Mouse (Mus musculus) layer of hippocampus, adult 9-11 months (tissue): ENCODE results near the gene Necab3.
A peak's percentile ranks its signal among the peaks of the same experiment; 100 is the strongest.

Source experiments
- DNase-seq: peaks from one replicate; pipeline ENCODE4 v3.0.0; 2022

Gene Necab3

GRCm38 (mm10) chr2:154558264-154559039, at the start of gene Necab3:
Gene Necab3 (minus strand): TSS chr2:154558890.
- no peak for DNase-seq

GRCm38 (mm10) chr2:154606965-154607364, 48.3 kb upstream of the Necab3 start:
- DNase-seq = no peak

- DNase-seq = no peak
Measured at GRCm38 (mm10) chr2:154604156-154604555, 45.5 kb upstream of the Necab3 start.

DNA sequence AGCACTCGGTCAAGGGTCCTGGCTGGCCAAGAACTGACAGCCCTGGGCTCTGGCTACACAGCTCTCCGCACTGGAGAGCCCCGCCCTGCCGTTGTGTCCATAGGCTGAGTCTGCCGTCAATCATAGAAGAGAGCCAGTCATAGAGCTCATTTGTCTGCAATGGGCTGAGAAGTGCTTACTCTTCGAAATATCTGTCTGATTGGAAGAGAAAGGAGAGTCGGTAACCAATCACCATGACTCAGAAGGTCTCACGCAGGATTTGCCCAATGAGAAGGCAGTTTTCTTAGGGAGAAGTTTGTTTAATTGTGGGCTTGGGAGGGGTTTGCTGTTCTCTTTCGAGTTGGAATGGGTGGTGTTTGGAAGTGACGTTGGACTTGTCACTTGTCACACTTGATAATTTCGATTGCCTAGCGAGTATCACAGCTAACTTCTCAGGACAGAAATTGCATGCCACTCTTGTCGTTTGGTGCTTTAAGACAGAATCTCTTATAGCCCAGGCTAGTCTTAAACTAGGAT, 45.0 kb upstream of the Necab3 start, which contains the start of gene Pxmp4:
Pxmp4 (minus strand) TSS at position 71 of the 516 bp plus-strand sequence.
- peak; percentile 99 for DNase-seq

DNA sequence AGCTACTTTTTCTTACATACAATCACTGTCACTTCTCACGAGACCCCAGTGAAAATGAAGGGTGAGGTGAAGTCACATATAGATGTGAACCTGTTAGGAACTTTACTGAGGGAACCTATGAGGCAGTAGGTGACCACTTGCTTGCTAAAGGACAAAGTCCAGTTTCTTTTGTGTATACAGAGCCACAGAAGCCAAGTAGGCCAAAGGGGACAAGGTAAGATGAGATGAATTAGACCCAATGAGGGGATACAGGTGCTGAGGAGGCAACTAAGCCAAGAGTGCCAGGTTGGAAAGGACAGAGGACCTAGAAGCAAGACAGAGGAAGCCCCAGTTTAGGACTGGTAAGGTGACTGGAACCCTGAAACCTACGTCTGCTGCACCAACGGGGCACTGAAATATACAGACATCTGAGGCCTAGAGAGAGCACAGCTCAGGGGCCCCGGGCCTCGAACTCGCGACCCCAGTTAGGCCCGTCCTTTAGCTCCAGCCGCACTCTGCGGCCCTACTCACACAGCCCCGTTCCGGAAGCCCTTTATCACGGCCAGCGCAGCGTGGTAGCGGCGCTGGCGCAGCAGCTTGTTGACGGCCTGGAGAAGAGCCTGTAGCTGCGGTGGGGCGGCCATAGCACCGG, 44.4 kb upstream of the Necab3 start:
- no peak for DNase-seq

DNA sequence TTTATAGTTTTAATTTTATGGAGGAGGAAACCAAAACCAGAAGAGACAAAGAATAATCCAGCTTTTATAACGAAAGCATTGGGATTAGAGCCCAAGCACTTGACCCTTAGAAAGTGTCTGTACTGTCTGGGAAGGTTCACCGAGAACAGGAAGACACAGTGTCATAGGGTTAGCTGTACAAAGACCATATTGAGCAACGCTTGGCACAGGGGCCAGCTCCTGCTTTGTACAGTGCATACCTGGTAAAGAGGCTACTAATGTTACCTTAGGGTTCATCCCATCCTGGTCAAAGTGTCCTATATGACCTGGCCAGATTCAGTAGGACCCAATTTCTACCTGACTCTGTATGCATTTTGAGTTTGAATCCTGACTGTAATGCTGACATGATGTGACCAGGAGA, 42.6 kb upstream of the Necab3 start:
- DNase-seq = no peak

DNA sequence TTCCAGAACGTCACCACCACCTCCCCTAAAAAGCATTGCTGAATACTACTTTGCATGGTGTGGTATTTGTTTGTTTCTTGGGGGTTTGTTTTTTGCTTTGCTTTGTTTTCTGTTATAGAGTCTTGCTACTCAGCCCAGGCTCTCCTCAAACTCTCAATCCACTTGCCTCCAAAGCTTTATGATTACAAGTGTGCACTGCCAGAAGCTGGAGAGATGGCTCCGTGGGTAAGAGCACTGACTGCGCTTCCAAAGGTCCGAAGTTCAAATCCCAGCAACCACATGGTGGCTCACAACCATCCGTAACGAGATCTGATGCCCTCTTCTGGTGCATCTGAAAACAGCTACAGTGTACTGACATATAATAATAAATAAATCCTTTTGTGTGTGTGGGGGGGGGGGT, 41.9 kb upstream of the Necab3 start:
- DNase-seq = no peak

DNA sequence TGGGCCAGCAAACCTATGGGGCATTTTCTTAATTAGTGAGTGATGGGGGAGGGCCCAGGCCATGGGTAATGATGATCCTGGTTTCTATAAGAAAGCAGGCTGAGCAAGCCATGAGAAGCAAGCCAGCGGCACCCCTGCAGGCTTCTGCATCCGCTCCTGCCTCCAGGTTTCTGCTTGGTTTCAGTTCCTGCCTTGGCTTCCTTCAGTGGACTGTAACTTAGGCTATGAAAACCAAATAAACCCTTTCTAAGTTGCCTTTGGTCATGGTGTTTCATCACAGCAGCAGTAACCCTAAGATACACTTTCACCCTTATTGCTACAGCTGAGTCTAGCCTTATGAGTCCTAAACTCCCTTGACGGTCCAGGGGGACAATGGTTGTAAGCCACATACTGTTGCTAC, 38.7 kb upstream of the Necab3 start:
- DNase-seq = no peak

- DNase-seq = peak; percentile 46
Measured at GRCm38 (mm10) chr2:154595775-154596174, 37.1 kb upstream of the Necab3 start.

GRCm38 (mm10) chr2:154593025-154593424, 34.3 kb upstream of the Necab3 start:
- no peak for DNase-seq

DNA sequence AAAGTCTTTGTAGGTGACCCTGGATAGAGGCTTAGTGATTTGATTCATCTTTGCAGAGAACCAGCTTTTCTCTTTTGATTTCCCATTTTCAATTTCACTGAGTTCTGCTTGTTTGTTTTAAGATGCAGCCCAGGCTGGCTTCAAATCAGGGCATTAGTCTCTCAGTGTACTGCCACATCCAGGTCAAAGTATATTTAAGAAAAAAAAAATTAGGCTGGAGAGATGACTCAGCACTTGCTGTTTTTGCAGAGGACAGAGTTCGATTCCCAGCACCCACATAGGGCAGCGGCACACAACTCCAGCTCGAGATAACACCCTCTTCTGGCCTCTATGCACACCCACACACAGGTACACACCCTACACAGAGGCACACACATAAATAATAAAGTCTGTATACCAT, 32.5 kb upstream of the Necab3 start:
- no peak for DNase-seq

GRCm38 (mm10) chr2:154589051-154589450, 30.4 kb upstream of the Necab3 start:
- no peak for DNase-seq

DNA sequence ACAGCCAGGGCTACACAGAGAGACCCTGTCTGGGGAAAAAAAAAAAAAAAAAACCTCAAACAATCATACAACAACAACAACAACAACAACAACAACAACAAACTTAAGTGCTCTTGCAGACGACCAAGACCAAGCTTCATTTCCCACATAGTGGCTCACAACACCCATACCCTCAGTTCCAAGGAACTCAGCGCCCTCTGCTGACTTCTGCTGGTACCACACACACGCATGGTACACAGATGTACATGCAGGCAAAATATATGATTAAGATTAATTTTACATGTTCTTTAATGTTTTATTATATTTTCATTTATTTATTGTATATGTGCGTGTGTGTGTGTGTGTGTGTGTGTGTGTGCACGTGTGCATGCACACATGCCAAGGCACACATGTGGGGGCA, 27.7 kb upstream of the Necab3 start:
- DNase-seq = no peak

DNA sequence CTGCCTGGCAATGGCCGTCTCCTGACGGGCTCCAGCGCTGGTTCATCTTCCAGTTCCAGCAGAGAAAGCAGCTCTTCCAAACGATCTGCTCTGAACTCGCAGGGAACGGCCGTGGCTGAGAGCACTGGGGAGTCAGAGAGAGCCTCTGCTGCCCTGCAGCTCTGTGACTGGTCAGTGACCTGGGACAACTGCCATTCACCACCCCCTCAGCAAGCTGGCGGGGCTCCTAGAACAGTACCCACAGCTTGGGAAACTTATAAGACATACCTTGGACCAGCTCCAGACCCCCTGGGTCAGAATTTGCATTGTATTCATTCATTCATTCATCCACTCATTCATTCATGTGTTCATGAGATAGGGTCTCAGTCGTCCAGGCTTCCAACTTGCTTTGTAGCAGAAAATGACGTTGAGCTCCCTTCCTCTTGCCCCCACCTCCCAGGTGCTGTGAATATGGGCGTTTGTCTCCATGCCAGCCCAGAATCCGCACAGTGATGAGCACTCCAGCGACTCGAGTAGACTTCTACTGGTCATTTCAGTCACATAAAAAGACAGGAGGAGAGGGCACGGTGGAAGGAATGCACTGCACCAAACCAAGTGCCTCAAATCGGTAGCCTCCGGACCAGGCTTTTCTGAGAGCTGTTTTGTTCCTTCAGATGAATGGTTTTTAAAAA, 26.4 kb upstream of the Necab3 start:
- DNase-seq = no peak

DNA sequence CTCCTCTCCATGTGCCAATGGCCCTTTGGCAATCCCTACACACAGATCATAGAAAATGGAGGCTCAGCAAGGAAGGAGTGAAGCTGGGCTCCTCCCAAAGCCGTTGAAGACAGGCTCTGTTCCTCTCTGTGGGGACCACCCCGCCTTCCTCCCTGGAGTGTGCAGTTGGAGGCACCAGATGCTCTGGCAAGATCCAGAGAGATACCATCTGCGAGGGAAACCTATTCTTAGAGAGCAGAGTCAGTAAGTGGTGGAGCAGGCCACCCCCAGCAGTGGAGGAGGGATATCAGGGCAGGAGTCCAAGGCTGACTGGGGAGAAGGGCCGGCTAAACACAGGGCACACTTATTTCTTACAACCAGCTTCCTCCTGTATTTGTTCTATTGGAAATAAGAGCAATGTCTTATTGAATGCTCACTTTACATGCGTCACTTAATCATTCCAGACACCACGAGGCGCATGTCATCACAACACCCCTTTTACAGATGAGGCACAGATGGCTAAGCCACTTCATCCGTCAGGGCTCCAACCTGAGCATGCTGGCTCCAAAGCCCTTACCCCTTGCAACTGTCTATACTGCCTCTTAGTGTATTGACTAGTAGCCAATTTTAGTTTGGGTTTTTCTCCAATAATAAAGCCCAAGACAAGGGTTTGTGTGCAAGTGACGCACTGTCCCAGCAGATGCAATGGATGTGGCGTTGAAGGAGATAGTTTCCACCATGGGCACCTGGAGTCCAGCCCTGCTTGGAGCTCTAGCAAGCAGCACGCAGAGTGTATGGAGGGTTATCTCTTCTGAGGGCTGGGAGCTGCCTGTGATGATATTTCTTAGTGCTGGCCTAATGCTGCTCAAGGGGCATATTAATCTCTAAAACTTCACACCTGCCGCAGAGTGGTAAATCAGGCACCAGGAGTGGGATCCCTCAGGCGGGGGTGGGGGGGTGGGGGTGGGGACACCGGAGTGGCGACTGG, 25.5 kb upstream of the Necab3 start:
- DNase-seq = peak; percentile 95

DNA sequence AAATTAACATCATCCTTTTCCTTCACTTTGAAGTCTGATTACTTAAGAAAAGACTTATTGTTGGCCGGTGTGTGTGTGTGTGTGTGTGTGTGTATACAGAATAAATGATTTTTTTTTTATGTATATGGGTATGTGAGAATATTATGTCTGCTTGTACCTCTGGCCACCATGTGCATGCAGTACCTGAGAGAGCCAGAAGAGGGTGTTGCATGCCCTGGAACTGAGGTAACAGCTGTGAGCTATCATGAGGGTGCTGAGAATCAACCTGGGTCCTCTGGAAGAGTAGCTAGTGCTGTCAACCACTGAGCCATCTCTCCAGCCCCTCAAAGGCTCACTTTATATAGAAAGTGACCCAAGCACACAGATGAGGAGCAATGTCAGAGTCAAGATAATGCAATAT, 22.7 kb upstream of the Necab3 start:
- DNase-seq = no peak

GRCm38 (mm10) chr2:154580586-154580985, 21.9 kb upstream of the Necab3 start:
- no peak for DNase-seq

- no peak for DNase-seq
Measured at GRCm38 (mm10) chr2:154577744-154578067, 19.0 kb upstream of the Necab3 start.

- no peak for DNase-seq
Measured at GRCm38 (mm10) chr2:154576876-154577743, 18.4 kb upstream of the Necab3 start.

GRCm38 (mm10) chr2:154574271-154574670, 15.6 kb upstream of the Necab3 start:
- DNase-seq = no peak

DNA sequence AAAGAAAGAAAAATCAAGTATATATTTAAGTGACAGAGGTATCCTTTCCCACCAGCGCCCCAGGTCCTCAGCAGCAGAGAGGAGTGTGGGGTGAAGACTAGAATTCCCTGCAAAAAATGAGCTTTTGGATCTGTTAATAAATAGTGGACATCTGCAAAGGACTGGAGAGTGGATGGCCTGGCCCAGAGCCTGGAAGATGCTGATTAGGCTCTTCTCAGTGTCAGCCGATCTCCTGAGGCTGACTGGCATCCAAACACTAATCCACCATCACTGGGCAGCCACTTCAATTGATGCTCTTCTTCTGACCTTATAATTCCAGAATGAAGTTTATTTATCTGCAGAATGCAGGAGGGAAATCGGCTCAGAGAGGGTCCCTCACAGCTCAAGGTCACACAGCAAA, 14.3 kb upstream of the Necab3 start:
- no peak for DNase-seq

DNA sequence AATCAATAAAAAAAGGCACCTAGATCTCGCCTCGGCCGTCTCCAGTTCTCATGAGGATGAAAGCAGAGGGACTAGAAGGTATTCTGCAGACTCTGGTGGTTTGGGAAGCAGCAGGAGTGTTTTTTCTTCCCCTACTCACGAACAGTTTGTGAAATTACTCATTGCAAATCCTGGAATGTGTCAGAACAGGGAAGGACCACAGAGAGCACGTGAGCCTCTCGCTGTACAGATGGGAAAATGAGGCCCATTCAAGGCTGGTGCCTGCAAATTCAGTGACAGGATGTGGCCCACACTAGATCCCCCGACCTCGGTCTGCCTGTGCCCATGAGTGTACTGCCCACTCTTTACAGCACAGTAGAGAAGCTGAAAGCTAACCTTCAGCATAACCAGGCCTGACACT, 13.3 kb upstream of the Necab3 start:
- DNase-seq = no peak
